Mouse (Mus musculus) layer of hippocampus, adult 2 months (tissue): ENCODE results near the gene Efhd1. TPM values are rescaled to one million over a fixed set of nuclear protein-coding genes. Genes with fewer than 3 reads are reported as not detected.
A peak's percentile ranks its signal among the peaks of the same experiment; 100 is the strongest.

ENCODE experiments used
- DNase-seq, 2 experiments: peaks; one replicate each; pipeline ENCODE4 v3.0.0; 2022; ENCODE audit warnings: low spot score in 2 of 2
- H3K27ac ChIP-seq: fragments of 200-600 bp; 2 replicates; pipeline ENCODE4 v1.8.1; 2022
- H3K4me3 ChIP-seq: fragments of 200-600 bp; 2 replicates; pipeline ENCODE4 v1.8.1; 2022; ENCODE audit warnings: mild to moderate bottlenecking
- CTCF ChIP-seq: fragments of 200-600 bp; conservative IDR thresholded peaks from 2 replicates; pipeline ENCODE4 v1.8.1; 2022; ENCODE audit warnings: antibody characterized with exemption, mild to moderate bottlenecking, moderate library complexity
- long read RNA-seq, 2 experiments: library from polyadenylated mRNA; stranded (forward); transcript quantifications; one replicate each; pipeline ENCODE4 v2.0.0; 2021; ENCODE audit warnings: borderline mapping rate in 2 of 2
- total RNA-seq, 2 experiments: library from RNA; stranded (reverse); gene quantifications; 2 replicates each; pipeline ENCODE4 v1.2.3; 2021

The Efhd1 gene
- 10 to 100 TPM; 13.6 to 15.0 TPM for total RNA-seq
- long read RNA-seq, experiment 1, partial matches to known transcripts, result 1 of 7 reads
- long read RNA-seq, experiment 1, other reads (novel, unspliced or antisense), result 1 of 7 reads
- long read RNA-seq, experiment 2, transcript Efhd1-201 (4 exons, 1,854 nt), result major isoform, 9 of 12 reads
- long read RNA-seq, experiment 2, partial matches to known transcripts, result 0 of 12 reads
- long read RNA-seq, experiment 2, other reads (novel, unspliced or antisense), result 2 of 12 reads

DNA sequence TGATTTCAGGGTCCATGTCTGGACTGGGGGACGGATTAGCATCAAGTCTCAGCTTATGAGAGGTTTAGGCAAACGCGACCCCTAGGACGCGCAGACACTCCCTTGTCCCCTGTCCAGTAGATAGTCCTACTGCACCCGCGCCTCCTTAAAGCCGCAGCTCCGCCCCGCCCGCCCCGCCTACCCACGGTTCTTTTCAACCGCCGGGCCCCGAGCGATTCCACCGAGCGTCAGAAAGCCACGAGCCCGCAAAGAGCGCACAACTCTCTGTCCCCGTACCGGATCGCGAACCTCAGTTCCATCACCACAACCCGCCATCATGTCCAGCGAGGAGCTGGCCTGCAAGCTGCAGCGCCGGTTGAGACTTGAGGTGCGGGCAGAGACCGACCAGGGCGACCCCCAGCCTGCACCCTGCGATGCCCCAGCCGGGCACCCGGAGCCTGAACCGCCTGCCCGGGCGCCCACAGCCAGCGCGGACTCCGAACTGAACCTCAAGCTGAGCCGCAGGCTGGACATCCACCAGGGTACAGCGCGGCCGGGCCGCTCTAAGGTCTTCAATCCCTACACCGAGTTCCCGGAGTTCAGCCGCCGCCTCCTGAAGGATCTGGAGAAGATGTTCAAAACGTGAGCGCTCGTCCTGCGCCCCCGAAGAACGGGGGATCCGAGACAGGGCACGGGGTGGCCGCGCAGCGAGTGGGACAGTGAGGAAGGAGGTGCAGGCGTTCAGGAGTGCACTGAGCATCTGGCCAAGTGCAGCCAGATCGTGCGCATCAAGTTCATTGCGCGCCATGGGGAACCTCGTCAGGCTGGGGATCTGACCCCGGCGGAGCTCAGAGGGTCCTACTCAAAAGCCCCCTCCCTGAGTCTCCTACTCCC lies at the start of gene Efhd1:
TSS of gene Efhd1 (plus strand) at position 230 of the 873 bp plus-strand sequence.
- Histone ChIP-seq H3K4me3 (peak within 1 kb of the TSS; percentile 55), H3K27ac (peak within 1 kb of the TSS; percentile 43; the same call in 1 of the 2 replicates)
- TF ChIP-seq CTCF, result no peak
- no peak for DNase-seq

GRCm38 (mm10) chr1:87214748-87215147 lies 49.4 kb upstream of the Efhd1 start:
- DNase-seq, result no peak
- Histone ChIP-seq H3K27ac (peak overlapping the region; percentile 97), H3K4me3 (peak overlapping the region; percentile 86)
- no peak for TF ChIP-seq CTCF

GRCm38 (mm10) chr1:87217938-87218337 lies 46.2 kb upstream of the Efhd1 start:
- peak in 1 of 2 experiments; percentile 9 for DNase-seq
- TF ChIP-seq CTCF, result peak; percentile 83
- Histone ChIP-seq H3K4me3 (no peak overlapping the region), H3K27ac (no peak overlapping the region)

DNA sequence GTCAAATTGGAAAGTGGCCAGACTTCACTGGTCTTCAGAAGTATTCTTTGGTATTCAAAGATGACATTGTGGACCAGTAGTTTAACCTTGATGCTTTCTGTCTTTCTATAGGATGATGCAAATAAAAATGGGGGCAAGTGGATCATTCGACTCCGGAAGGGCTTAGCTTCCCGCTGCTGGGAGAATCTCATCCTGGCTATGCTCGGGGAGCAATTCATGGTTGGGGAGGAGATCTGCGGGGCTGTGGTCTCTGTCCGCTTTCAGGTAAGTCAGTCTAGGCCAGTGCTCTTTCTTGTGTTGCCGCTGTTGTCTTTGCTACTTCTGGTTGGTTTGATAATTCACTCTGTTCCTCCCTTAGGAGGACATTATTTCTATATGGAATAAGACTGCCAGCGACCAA lies 38.4 kb upstream of the Efhd1 start:
- DNase-seq, result no peak
- no peak for TF ChIP-seq CTCF
- Histone ChIP-seq H3K4me3 (no peak overlapping the region), H3K27ac (no peak overlapping the region)

- TF ChIP-seq CTCF, result no peak
- Histone ChIP-seq H3K4me3 (no peak overlapping the region), H3K27ac (no peak overlapping the region)
- no peak for DNase-seq
Measured at GRCm38 (mm10) chr1:87226409-87227159, 37.6 kb upstream of the Efhd1 start.

GRCm38 (mm10) chr1:87227160-87227550 lies 37.0 kb upstream of the Efhd1 start:
- no peak for TF ChIP-seq CTCF
- DNase-seq, result no peak
- H3K27ac ChIP-seq, result no peak overlapping the region
- no peak overlapping the region for H3K4me3 ChIP-seq

- no peak overlapping the region for H3K4me3 ChIP-seq
- no peak for DNase-seq
- TF ChIP-seq CTCF, result no peak
- H3K27ac ChIP-seq, result no peak overlapping the region
Measured at GRCm38 (mm10) chr1:87230606-87231005, 33.6 kb upstream of the Efhd1 start.

- Histone ChIP-seq H3K27ac (no peak overlapping the region), H3K4me3 (no peak overlapping the region)
- DNase-seq, result no peak
- TF ChIP-seq CTCF, result no peak
Measured at GRCm38 (mm10) chr1:87232197-87232596, 32.0 kb upstream of the Efhd1 start.

GRCm38 (mm10) chr1:87239056-87239455 lies 25.1 kb upstream of the Efhd1 start:
- Histone ChIP-seq H3K27ac (no peak overlapping the region), H3K4me3 (no peak overlapping the region)
- no peak for DNase-seq
- no peak for TF ChIP-seq CTCF

DNA sequence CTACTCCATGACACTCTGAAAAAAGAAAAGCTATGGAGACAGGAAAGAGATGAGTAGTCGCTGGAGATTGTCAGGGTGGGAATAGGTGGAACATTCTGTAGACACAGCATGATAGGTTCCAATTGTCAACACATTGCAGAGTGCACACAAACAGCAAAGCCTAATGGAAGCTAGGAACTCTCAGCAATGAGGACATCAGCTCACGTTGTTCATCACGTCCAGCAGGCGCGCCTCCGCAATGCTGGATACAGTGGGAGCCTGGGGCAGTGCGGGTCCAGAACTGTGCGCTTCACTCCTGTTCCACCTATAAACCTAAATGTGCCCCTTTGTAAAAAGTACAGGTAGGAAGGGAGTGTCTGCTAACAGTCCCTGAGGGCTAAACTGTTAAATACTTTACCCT lies 21.1 kb upstream of the Efhd1 start:
- no peak for DNase-seq
- no peak for TF ChIP-seq CTCF
- no peak overlapping the region for H3K4me3 ChIP-seq

DNA sequence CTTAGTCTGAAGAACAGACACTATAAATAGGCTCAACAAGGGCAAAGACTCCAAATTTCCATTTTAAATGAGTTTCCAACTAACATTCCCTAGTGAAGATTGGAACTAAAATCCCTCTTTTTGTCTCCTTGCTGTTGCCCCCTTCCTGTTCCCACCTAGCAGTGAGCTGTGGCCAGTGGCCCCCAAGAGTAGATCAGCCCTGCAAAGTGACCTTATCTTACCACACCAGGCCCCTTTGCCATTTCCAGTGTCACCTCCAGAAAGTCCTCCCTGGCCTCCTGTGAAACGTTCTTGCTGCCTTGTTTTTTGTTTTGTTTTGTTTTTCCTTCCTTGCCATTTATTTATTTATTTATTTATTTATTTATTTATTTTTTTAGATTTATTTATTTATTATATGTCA lies 18.7 kb upstream of the Efhd1 start:
- no peak for DNase-seq
- Histone ChIP-seq H3K4me3 (no peak overlapping the region), H3K27ac (no peak overlapping the region)
- TF ChIP-seq CTCF, result no peak

More for the DNA sequence above, 21.1 kb upstream of the Efhd1 start:
- no peak overlapping the region for H3K27ac ChIP-seq

GRCm38 (mm10) chr1:87245929-87246815 lies 18.0 kb upstream of the Efhd1 start:
- no peak overlapping the region for H3K27ac ChIP-seq
- H3K4me3 ChIP-seq, result peak overlapping the region; percentile 31
- peak; percentile 73 to 89 for DNase-seq
- peak; percentile 98 for TF ChIP-seq CTCF
